Mouse (Mus musculus): ENCODE measurements around the gene Ptgds.
A peak's percentile ranks its signal among the peaks of the same experiment; 100 is the strongest.

Ptgds gene

DNA sequence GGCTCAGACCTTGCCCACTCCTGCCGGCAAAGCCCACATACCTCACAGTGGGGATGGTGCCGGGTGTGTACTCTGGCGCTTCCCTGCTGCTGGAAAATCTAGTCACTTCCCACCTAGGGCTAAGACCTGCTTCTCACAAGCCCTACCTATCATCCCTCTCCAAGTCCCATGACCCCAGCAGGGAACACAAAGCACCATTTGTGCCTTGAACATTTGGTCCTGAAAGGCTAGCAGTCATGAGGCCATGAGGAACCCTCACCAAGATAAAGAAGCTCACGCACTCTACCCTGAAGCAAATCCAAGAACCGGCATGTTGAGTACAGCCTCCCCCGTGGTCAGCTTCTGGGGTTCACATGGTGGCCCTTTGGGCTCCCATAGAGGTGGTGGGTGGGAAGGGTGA lies at the start of gene Ptgds:
Gene Ptgds, minus strand, starts transcription at position 78 of the 400 bp plus-strand sequence.
- no peak for DNase-seq

DNA sequence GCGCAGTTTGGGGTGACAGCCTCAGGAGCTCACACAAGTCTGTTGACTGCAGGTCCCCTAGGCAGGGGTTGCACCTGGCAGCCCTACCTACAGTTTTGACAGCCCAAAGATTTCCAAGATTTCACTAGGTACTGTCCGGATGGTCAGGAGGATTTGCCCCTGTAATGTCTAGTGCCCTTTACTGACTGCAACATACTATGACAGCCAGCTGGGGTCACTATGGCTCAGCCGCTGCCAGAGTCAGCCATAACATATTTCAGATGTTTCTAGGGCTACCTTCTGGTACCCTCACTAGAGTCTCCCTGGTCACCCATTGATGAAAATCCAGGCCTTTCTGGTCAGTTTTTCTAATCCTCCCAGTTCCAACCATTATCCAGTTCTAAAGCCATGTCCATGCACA lies 40.1 kb upstream of the Ptgds start:
- no peak for DNase-seq

GRCm38 (mm10) chr2:25506964-25507363 lies 37.1 kb upstream of the Ptgds start:
- DNase-seq = peak; percentile 17

GRCm38 (mm10) chr2:25505860-25506259 lies 36.0 kb upstream of the Ptgds start:
- DNase-seq = no peak

DNA sequence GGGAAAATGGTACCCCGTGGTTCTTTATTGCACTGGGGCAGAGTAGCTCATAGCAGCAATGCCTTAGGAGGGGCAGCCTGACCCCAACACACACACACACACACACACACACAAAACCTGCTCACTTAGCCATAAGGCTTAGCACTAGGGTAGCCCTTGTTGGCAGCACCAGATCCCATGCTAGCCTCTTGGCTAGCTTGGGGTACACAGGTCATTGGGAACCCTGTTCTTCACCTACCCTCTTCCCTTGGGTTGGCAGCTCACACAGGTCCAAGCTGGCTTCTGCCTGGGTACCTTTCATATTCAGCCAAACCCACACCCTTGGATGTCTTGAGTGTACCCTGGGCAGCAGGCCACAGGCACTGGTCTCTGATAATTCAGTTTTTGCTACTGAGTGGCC lies 35.2 kb upstream of the Ptgds start:
- no peak for DNase-seq

DNA sequence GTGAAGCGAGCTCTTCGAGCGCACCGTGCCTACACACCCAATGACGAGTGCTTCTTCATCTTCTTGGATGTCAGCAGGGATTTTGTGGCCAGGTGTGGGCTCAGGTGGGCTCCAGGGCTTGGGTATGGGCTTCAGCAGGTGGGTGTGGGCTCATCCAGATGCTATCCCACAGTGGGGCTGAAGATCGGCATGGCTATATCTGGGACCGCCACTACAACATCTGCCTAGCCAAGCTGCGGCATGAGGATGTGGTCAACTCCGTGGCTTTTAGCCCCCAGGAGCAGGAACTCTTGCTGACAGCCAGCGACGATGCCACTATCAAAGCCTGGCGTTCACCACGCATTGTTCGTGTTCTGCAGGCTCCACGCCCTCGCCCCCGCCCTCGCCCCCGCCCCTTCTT lies 34.7 kb upstream of the Ptgds start:
- DNase-seq = no peak

GRCm38 (mm10) chr2:25502726-25503125 lies 32.9 kb upstream of the Ptgds start:
- DNase-seq = no peak

GRCm38 (mm10) chr2:25501593-25502486 lies 32.0 kb upstream of the Ptgds start, which contains the start of gene C8g:
TSS of gene C8g (minus strand) at chr2:25501719.
- no peak for DNase-seq

DNA sequence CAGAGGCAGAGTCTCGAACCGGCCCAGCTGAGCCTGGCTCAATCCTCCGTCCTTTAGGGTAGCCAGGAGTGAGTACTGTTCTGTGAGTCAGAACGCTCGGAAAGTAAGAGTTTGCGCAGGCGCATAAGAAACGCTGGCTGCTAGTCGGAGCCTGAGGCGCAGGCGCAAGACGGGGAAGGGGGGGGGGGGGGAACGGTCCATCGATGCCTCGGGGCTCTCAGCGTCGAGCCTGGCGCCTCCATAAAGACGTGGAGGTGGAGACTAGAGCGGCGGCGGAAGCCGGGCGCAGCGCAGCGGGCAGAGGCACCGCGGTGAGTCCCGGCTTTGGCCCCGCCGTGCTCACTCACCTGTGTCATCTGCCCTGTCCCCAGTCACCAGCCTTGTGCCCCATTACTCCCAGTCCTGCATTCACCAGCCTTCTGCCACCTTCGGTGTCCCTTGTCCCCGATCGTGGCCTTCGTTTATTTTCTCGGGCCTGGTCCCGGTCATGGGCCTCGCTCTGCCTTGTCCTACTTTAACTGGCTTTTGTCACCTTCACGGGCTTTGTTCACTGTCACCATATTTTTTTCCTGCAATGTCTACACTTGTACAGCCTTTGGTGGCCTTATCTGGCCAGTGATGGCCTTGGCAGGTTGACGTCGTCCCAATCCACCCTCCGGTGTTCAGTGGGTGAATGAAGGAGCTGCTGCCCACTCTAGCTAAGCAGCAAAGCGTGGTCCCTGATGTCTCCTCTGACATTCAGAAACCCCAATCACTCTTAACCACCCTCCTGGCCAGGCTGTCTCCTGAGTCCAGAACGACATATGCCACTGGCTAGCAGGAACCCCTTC lies 30.9 kb upstream of the Ptgds start, which contains the start of gene Fbxw5:
Gene Fbxw5, plus strand, starts transcription at position 175 of the 830 bp plus-strand sequence.
- peak; percentile 86 for DNase-seq

- DNase-seq = no peak
These were observed 30.3 kb upstream of the Ptgds start for GRCm38 (mm10) chr2:25500071-25500575.

- no peak for DNase-seq
These were observed 29.0 kb upstream of the Ptgds start for GRCm38 (mm10) chr2:25498622-25499478.

GRCm38 (mm10) chr2:25497846-25498575 lies 28.2 kb upstream of the Ptgds start:
- DNase-seq = no peak

DNA sequence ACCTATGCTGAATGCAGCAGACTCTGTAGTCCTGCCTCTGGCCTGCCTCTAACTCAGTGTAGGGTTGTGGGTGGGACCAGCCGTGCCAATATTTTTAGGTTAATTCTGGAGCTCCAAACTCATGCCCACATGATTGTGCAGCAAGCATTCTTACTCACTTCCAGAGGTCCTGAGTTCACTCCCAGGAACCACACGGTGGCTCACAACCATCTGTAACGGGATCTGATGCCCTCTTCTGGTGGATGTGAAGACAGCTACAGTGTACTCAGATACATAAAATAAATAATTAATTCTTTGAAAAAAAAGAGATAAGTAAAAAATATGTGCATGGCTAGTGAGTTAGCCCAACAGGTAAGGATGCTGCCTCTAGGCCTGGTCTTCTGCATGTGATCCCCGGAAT lies 26.6 kb upstream of the Ptgds start:
- no peak for DNase-seq

DNA sequence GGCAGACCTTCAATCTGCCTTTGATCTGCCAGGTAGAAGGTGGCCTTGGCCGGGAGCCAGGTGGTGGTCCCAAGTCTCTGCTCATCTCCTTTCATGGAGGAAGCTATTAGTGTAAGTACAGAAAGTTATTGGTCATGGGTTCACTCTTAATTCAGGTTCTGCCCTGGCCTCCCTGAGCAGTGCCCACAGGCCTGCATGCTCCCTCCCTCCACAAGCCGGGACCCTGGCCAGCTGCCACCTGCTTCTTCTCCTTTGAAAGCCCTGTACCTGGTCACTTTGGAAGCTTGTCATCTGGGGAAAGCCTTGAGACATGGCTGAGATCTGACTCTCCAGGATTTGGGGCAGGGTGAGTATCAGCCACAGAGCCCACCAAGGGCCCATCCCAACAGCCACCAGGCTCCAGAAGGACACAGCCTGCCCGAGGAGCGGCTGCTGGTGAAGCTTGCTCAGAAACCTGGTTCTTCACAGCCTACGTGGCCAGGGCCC lies 23.7 kb upstream of the Ptgds start, which contains the start of gene Lcn12:
Gene Lcn12, minus strand, starts transcription at position 436 of the 486 bp plus-strand sequence.
- no peak for DNase-seq

DNA sequence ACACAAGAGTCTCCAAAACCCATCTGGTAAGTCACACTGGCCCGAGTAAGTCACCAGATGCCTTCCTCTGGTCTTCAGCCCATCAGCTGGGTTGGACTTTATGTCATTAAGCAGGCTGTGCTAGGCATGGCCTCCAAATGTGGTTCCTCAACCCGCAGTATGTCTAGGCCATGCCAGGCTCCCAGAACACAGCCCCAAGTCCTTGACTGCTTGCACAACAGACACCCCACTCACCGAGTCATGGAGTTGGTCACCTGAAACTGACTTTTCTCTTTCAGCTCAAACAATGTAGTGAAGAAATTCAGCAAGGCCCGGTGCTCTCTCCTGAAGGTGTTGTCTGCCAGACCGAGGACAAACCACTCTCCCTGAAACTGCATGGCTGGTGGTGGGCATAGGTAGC lies 23.1 kb upstream of the Ptgds start:
- DNase-seq = no peak

GRCm38 (mm10) chr2:25488671-25489068 lies 18.8 kb upstream of the Ptgds start:
- DNase-seq = no peak

DNA sequence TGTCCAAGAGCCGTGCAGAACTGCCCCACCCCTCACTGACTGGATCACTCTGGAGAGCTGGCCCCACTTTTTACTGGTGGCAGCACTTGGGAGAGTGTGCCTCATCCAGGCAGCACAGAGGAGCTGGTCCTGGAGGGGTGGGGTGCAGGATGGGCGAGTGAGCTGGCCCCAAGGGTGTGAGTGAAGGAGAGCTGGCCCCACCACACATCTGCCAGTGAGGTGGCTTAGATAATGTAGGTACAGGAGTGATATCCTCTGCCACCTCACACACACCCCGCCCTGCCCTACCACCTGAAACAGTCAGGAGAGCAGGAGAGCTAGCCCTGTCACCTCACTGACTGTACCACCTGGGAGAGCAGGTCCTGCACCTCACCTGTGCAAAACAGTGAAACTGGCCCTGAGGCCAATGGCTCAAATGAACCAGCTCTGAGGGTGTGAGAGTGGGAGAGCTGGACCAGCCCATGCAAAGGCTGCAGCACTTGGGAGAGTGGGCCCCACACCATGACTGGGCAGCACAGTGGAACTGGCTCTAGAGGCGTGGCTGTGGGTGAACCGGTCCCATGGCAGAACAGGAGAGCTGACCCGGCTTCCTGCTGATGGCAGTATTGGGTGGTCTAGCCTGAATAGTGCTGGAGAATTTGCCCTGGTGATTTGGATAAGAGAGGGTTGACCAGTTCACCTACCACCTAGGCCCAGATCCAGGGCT lies 18.3 kb upstream of the Ptgds start:
- DNase-seq = no peak

DNA sequence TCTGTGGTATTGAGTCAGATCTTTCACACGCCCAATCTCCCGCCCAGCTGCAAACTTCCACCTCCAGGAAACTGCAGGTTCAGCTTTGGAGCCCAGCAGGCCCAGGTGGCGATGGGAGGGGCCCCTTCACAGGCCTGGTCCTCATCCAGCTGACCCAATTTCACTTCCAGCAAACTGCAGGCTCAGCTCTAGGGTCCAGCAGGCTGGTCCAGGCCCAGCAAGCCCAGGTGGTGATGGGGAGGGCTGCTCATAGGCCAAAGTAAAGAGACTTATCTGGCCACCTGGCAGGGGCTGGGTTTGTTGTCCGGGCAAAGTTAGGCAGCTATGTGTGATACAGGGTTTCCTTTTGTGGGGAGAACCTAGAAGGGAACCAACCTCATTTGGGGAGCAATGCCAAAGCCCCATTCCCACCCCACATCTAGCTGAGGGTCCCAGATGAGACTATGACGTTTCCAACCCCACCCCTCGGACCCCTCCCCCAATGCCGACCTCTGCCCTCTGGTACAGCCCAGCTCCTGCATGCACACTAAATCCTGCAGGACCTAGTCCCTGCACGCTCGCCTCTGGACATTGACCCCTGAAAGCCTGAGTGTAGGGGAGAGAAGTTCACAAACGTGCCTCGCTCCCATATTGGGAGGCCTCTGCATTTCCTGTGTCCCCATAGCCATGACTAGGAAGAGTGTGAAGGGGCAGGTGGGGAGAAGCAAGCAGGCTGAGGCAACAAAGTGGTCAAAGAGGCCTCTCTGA lies 15.2 kb upstream of the Ptgds start:
- DNase-seq = no peak

DNA sequence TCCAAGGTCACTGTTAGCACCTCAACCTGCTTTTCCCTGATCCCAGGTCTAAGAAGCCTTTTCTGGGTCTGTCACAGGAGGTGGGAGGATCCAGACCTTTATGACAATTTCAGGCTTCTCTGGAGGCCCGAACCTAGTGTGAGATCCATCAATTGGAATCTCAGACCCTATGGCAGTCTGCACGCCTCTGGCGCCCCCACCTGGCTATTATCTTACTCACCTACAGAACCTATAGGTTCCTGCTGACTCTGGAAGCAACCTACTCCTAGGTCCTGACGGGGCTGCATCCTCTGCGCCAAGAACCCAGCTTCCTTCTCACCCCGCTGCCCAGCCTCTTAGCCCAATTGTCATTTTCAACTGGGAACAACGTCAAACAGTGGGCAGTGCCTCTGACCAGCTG lies 13.1 kb upstream of the Ptgds start:
- peak; percentile 63 for DNase-seq

DNA sequence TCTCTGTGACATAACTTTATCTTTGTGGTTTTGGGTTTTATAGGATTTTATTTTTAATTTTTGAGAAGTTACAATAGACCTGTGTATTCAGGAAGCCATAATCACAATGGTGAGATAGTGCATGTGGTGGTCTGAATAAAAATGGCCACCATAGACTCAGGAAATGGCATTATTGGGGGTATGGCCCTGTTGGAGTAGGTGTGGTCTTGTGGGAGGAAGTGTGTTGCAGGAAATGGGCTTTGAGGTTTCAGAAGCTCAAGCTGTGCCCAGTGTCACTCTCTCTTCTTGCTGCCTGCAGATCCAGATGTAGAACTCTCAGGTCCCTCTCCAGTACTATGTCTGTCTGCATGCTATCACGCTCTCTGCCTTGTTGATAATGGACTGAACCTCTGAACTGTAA lies 10.7 kb upstream of the Ptgds start:
- DNase-seq = no peak

All from lung, postnatal 14 days (tissue).